Mouse (Mus musculus): ENCODE data around the gene Spock2. TPM values are rescaled to one million over a fixed set of nuclear protein-coding genes. Genes with fewer than 3 reads are reported as not detected.
"Not testable (repeated sequence)": the region's sequence is repeated elsewhere in the genome, so short reads cannot be mapped to it uniquely, and the experiment has no call there.

Spock2 gene
- total RNA-seq, 4 experiments from 2014 or later: 55.0 to 86.5 (median 65.1) TPM

- DNase-seq: peak; percentile 55
Observed at GRCm38 (mm10) chr10:60148087-60148486, 42.1 kb downstream of the Spock2 start.

- no peak for DNase-seq
Observed at GRCm38 (mm10) chr10:60151107-60151663, 45.2 kb downstream of the Spock2 start.

GRCm38 (mm10) chr10:60156016-60156415, 50.0 kb downstream of the Spock2 start:
- DNase-seq: peak; percentile 40

GRCm38 (mm10) chr10:60158144-60158543, 52.1 kb downstream of the Spock2 start:
- DNase-seq: no peak

GRCm38 (mm10) chr10:60161397-60161796, 55.4 kb downstream of the Spock2 start:
- DNase-seq: not testable (repeated sequence)

- DNase-seq: not testable (repeated sequence)
Observed at GRCm38 (mm10) chr10:60162184-60162972, 56.4 kb downstream of the Spock2 start.

GRCm38 (mm10) chr10:60162973-60163255, 56.9 kb downstream of the Spock2 start:
- no peak for DNase-seq

- no peak for DNase-seq
Observed at GRCm38 (mm10) chr10:60164869-60165268, 58.9 kb downstream of the Spock2 start.

GRCm38 (mm10) chr10:60166068-60166467, 60.0 kb downstream of the Spock2 start:
- no peak for DNase-seq

- no peak for DNase-seq
Observed at GRCm38 (mm10) chr10:60168306-60168705, 62.3 kb downstream of the Spock2 start.

- DNase-seq: no peak
Observed at GRCm38 (mm10) chr10:60168960-60169359, 62.9 kb downstream of the Spock2 start.

- peak; percentile 66 for DNase-seq
Observed at GRCm38 (mm10) chr10:60170326-60171089, 64.5 kb downstream of the Spock2 start.

GRCm38 (mm10) chr10:60171368-60171767, 65.3 kb downstream of the Spock2 start:
- DNase-seq: no peak

GRCm38 (mm10) chr10:60172306-60172705, 66.3 kb downstream of the Spock2 start:
- no peak for DNase-seq

GRCm38 (mm10) chr10:60173035-60173434, 67.0 kb downstream of the Spock2 start:
- peak; percentile 75 for DNase-seq

GRCm38 (mm10) chr10:60174506-60174905, 68.5 kb downstream of the Spock2 start:
- no peak for DNase-seq

- DNase-seq: not testable (repeated sequence)
Observed at GRCm38 (mm10) chr10:60175306-60175705, 69.3 kb downstream of the Spock2 start.

Small RNA genes lying within 50 kb of the gene (microRNA-seq; reads per million reads assigned to microRNA genes)
- 0 reads per million in 2 experiments for gene Mir6906

Other genes starting within 250 kb of the Spock2 start
- 10 to 100 TPM; 59.3 to 67.0 (median 62.9) TPM for gene Dnajb12, start 226.7 kb upstream of the Spock2 start, total RNA-seq (2022)
- 10 to 100 TPM; 27.9 to 91.5 (median 34.7) TPM for gene Ddit4, start 154.4 kb upstream of the Spock2 start, total RNA-seq (2022)
- 10 to 100 TPM; 32.6 to 37.8 (median 35.5) TPM for gene Ascc1, start 103.4 kb upstream of the Spock2 start, total RNA-seq (2022)
- 10 to 100 TPM; 73.6 to 95.8 (median 81.1) TPM for gene Anapc16, start 103.1 kb upstream of the Spock2 start, total RNA-seq (2022)
- under 1 TPM; 0.70 to 1.00 (median 0.91) TPM for gene Chst3, start 113.0 kb downstream of the Spock2 start, total RNA-seq (2022)
- 1,000 to 10,000 TPM; 1,117 to 1,520 (median 1,260) TPM for gene Psap, start 171.4 kb downstream of the Spock2 start, total RNA-seq (2022)
- 10 to 100 TPM; 14.4 to 33.1 (median 23.2) TPM for gene Vsir, start 240.6 kb downstream of the Spock2 start, total RNA-seq (2022)